Mouse (Mus musculus) brown adipose tissue, adult 24 weeks (tissue): ENCODE measurements around the gene Atf7. TPM values are rescaled to one million over a fixed set of nuclear protein-coding genes. Genes with fewer than 3 reads are reported as not detected.

ENCODE experiments used
- H3K27ac ChIP-seq: fragments of 200-500 bp; replicated peaks from 2 replicates; pipeline ENCODE4 v1.5.1; 2012; ENCODE audit warnings: low read depth, mild to moderate bottlenecking, low read length
- H3K4me1 ChIP-seq: fragments of 200-500 bp; 2 replicates; pipeline ENCODE4 v1.6.1; 2012; ENCODE audit warnings: low read length, mixed read lengths; ENCODE audit not compliant: control insufficient read depth, insufficient read depth, insufficient read length
- H3K4me3 ChIP-seq: fragments of 200-500 bp; 2 replicates; pipeline ENCODE4 v1.5.1; 2012; ENCODE audit warnings: low read depth, mild to moderate bottlenecking, low read length, moderate library complexity; ENCODE audit not compliant: insufficient read depth
- polyA plus RNA-seq: library from polyadenylated mRNA; stranded (reverse); fragments of >200 nt; gene quantifications from 2 replicates; pipeline ENCODE4 v1.2.4, GENCODE M21; 2012; ENCODE audit not compliant: missing spikeins, insufficient read depth, insufficient read length

Atf7 gene
- polyA plus RNA-seq, 1 experiment: 40.1 TPM

- Histone ChIP-seq H3K27ac (no peak overlapping the region), H3K4me3 (no peak overlapping the region)
These were observed 142.1 kb downstream of the Atf7 start for GRCm38 (mm10) chr15:102483136-102483535.

More at GRCm38 (mm10) chr15:102483136-102483535, 142.1 kb downstream of the Atf7 start:
- no peaks in the 10 kb centered on the region for H3K4me1 ChIP-seq

Other genes with a start within 250 kb of the Atf7 start
- gene Sp1, start 219.3 kb downstream of the Atf7 start, polyA plus RNA-seq: 16.1 and 17.9 TPM in 2 replicates
- 1.9 and 4.0 TPM in 2 replicates for gene Amhr2, start 180.1 kb downstream of the Atf7 start, polyA plus RNA-seq
- gene Prr13, start 166.4 kb downstream of the Atf7 start, polyA plus RNA-seq: 36.8 and 54.7 TPM in 2 replicates
- 331 and 338 TPM in 2 replicates for gene Pcbp2, start 154.9 kb downstream of the Atf7 start, polyA plus RNA-seq
- not detected in 2 replicates for gene Gm10337, start 121.7 kb downstream of the Atf7 start, polyA plus RNA-seq
- 1.9 and 2.1 TPM in 2 replicates for gene Map3k12, start 108.4 kb downstream of the Atf7 start, polyA plus RNA-seq
- gene Tarbp2, start 107.3 kb downstream of the Atf7 start, polyA plus RNA-seq: 21.2 and 23.6 TPM in 2 replicates
- gene Npff, start 100.5 kb downstream of the Atf7 start, polyA plus RNA-seq: 1.2 TPM in 1 of 2 replicates, not detected in the other
- 0.75 TPM in 1 of 2 replicates, not detected in the other for gene Gm28047, start 397 bp downstream of the Atf7 start, polyA plus RNA-seq
- 209 and 274 TPM in 2 replicates for gene Atp5g2, start 46.9 kb upstream of the Atf7 start, polyA plus RNA-seq
- gene Calcoco1, start 96.7 kb upstream of the Atf7 start, polyA plus RNA-seq: 43.5 and 58.5 TPM in 2 replicates